ENCODE assay signal across 8 mouse cellular contexts in the genomic region with DNA sequence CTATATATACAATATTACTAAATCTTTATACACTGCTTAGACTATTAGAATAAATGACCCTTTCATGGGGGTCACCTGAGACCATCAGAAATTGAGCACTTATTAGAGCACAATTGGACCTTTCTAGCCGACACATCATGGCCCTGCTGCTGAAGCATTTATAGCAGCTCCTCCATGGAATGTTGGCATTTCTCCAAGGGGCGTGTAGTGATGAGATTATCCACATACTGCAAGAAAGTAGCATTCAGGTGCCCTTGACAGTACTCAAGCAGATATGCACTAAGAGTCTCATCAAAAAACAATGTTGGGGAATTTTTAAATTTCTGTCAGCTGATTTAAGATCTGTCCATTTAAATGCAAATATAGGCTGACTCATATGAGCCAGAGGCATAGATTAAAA.
DNase-seq lines count a peak whose midpoint lies in the region; ATAC-seq and TF ChIP-seq lines count a peak whose summit lies in the region.

No protein-coding gene starts in this region.

- H3K27me3 ChIP-seq in forebrain, embryonic 14.5 days (replicated peaks; ENCODE audit: control insufficient read depth, insufficient read depth, low read length): no peaks in the 10 kb centered on the region
- no peaks in the 10 kb centered on the region for H3K27me3 ChIP-seq in forebrain, embryonic 15.5 days

- ATAC-seq in forebrain, embryonic 14.5 days: no peak
- no peak for ATAC-seq in forebrain, embryonic 15.5 days (replicated peaks)
- no peak for ATAC-seq in cerebellum, adult (ENCODE audit: insufficient number of reproducible peaks, low FRiP score, low TSS enrichment)

- H3K27ac ChIP-seq in forebrain, embryonic 14.5 days (ENCODE audit: low read depth, low read length): no peak overlapping the region
- no peak overlapping the region for H3K27ac ChIP-seq in forebrain, embryonic 15.5 days (replicated peaks)
- no peak overlapping the region for H3K27ac ChIP-seq in layer of hippocampus, adult 2 months

- H3K9me3 ChIP-seq in forebrain, embryonic 14.5 days (replicated peaks; ENCODE audit: control insufficient read depth, low read length): no peaks in the 10 kb centered on the region
- H3K9me3 ChIP-seq in forebrain, embryonic 15.5 days: no peaks in the 10 kb centered on the region

- 23% methylated on average over 2 of the region's 2 CpGs for whole genome bisulfite sequencing in forebrain, embryonic 14.5 days
- 24% methylated on average over 2 of the region's 2 CpGs for WGBS in forebrain, embryonic 15.5 days

- no peak overlapping the region for H3K4me3 ChIP-seq in forebrain, embryonic 14.5 days (ENCODE audit: low read depth, low read length)
- H3K4me3 ChIP-seq in forebrain, embryonic 15.5 days: no peak overlapping the region
- H3K4me3 ChIP-seq in layer of hippocampus, adult 2 months: no peak overlapping the region

- no peaks in the 10 kb centered on the region for H3K4me1 ChIP-seq in forebrain, embryonic 14.5 days (ENCODE audit: control insufficient read depth, insufficient read depth, low read length)
- H3K4me1 ChIP-seq in forebrain, embryonic 15.5 days: no peaks in the 10 kb centered on the region

- no peaks in the 10 kb centered on the region for H3K36me3 ChIP-seq in forebrain, embryonic 14.5 days (ENCODE audit: control insufficient read depth, insufficient read depth, low read length)
- no peaks in the 10 kb centered on the region for H3K36me3 ChIP-seq in forebrain, embryonic 15.5 days

- intact Hi-C loops in left cerebral cortex, postnatal 4 days (cut with DNase I): no loop called here

- H3K4me2 ChIP-seq in forebrain, embryonic 14.5 days (ENCODE audit: low read length): no peak overlapping the region
- no peak overlapping the region for H3K4me2 ChIP-seq in forebrain, embryonic 15.5 days (replicated peaks)

- H3K9ac ChIP-seq in forebrain, embryonic 14.5 days (ENCODE audit: low read length): no peak overlapping the region
- H3K9ac ChIP-seq in forebrain, embryonic 15.5 days (replicated peaks): no peak overlapping the region

- TF ChIP-seq CTCF in layer of hippocampus, adult 2 months (conservative IDR thresholded peaks at IDR 0.05): no peak

- DNase-seq in forebrain, embryonic 14.5 days (ENCODE audit: low spot score): peak; percentile 57
- DNase-seq in left cerebral cortex, postnatal 4 days: peak; percentile 16
- no peak for DNase-seq in left cerebral cortex, adult 8-10 months (ENCODE audit: low spot score in 2 of 2)
- DNase-seq in R1 (ENCODE audit: low read depth, low spot score): peak; percentile 61
- DNase-seq in lung, postnatal 36 days: peak; percentile 23
- DNase-seq in layer of hippocampus, adult 2 months (ENCODE audit: low spot score in 2 of 2): no peak

Comparison
In these comparisons a context has a peak if more than half of its experiments do, and no peak if none do; other contexts are left out.
1. DNase-seq: peak in forebrain, embryonic 14.5 days (single experiment), left cerebral cortex, postnatal 4 days (single experiment), R1 (single experiment) and lung, postnatal 36 days (single experiment); none in left cerebral cortex, adult 8-10 months (0 of 2) and layer of hippocampus, adult 2 months (0 of 2).